Mouse (Mus musculus): ENCODE results near the gene Prr22. TPM values are rescaled to one million over a fixed set of nuclear protein-coding genes. Genes with fewer than 3 reads are reported as not detected.
A peak's percentile ranks its signal among the peaks of the same experiment; 100 is the strongest.

Prr22 gene
- total RNA-seq, 2 experiments from 2014 or later = 0.13 to 0.22 TPM

GRCm38 (mm10) chr17:56758132-56758531, 11.9 kb upstream of the Prr22 start:
- no peak for DNase-seq (ENCODE audit: low spot score)
- intact Hi-C loops (cut with DNase I) = no loop called here

DNA sequence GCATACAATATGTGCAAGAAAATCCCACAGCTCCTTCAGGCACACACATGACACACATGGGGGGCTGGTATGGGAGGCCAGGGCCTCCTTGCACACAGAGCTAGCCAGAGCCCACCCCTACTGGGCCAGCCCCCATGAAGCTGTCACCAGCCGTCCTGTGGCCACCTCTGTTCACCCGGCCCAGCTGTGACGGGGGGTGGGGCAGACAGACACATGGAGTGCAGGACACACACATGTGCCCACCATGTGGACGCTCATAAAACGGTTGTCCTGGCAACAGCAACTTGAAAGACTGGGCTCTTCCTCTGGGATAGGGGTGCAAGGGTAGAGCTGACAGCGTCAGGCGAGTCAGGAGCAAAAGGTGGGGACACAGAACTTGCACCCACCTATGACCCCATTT, 10.8 kb upstream of the Prr22 start:
- intact Hi-C loops (cut with DNase I) = no loop called here
- no peak for DNase-seq (ENCODE audit: low spot score)

DNA sequence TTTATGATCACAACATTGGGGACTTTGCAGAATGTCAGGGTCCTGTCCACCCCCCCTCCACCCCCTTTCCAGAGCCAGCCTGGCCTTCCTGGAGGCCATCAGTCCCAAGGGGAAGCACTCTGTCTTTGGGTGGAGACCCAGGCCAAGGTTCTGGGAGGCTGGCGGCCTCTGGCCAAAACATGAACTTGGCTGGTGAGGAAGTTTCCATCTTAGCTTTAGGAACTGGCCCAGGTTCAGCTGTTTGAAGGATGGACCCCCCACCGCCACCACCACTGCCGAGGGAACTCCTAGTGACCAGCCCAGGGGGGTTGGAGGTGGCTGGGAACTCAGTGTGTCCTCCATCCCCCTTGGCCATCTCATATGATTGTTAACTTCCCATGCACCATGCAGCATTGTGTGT, 9.0 kb upstream of the Prr22 start:
- no peak for DNase-seq (ENCODE audit: low spot score)
- intact Hi-C loops (cut with DNase I) = loop anchor here (5.0 kb wide), 1 partner anchor 154 kb away; the partner anchor contains the start of gene 2410015M20Rik

DNA sequence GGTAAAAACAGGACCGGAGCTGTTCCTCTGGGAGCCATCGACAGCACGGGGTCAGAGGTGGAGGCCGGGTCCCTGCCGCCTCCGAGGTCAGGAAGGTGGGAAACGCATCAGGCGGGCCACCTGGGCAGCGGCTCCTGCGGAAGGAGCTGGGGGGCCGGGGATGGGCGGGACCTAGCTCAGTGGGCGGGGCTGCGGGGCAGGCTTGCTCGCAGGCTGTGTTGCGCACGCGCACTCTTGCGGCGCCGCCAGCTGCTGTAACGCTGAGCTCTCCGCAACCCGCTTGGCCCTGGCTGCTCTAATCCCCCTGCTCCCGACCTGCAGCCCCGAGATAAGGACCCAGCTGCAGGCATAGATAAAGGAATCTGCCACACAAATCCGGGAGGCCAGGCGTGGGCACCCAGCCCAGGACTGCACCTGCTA, 8.0 kb upstream of the Prr22 start:
- DNase-seq (ENCODE audit: low spot score) = peak; percentile 69
- intact Hi-C loops (cut with DNase I) = loop anchor here (5.0 kb wide), 1 partner anchor 155 kb away; the partner anchor contains the start of gene 2410015M20Rik

DNA sequence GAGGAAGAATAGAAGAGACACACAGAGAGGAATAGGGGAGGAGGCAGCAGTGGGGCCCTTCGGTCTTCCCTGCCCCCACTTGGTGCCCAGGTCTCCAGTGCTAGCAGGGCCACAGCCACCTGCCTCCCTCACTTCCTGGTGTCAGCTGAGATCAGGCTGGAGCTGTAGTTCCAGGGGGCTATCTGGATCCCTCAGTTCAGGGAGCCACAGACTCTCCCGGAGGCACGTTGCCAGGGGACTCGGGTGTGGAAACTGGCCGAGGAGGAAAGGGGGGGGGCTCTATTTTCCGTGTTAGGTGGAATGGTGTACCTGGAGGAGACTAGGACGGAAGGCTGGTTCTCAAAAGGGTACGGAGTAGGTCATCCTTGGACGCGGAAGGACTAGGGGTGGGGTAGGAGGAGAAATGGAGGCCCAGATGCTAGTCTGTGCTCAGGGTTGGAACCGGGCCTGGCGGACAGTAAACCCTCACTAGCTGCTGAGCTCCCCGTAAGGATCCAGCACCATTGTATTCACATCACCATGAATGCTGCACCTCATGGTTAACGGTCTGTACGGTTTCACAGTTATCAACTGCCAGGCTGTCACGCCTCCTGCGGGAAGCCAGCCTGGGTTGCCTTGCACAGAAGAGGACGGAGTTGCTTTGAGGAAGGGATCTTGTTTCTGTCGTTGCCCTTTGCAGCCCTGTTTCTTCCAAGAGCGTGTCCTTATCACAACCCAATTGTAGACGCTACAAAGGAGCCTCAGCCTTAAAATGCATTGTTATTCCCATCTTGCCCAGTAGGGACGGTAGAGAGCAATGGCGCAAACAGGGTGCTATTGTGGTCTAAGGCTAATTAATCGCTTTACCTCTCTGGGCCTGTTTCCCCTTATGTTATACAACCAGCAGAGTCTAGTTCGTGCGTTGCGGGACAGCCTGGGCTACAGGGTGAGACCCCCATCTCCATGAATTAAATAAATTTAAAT, 7.0 kb upstream of the Prr22 start:
- no peak for DNase-seq (ENCODE audit: low spot score)
- intact Hi-C loops (cut with DNase I) = loop anchor here (5.0 kb wide), 1 partner anchor 156 kb away; the partner anchor contains the start of gene 2410015M20Rik

DNA sequence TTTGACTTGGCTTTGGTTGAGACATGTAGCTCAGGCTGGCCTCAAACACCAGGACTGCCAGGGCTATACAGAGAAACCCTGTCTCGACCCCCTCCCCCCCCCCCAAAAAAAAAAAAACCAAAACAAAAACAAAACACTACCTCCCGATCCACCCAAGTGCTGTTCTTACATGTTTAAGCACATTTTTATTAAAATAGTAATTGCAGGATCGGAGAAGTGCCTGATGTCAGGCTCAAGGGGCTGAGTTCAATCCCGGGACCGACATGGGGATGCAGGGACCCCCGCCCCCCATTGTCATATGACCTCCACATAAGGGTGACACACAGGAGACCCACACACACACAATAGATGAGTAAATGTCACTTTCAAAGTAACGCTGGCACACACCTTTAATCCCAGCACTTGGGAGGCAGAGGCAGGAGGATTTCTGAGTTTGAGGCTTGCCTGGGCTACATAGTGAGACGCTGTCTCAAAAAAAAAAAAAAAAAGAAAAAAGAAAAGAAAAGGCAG, 6.3 kb upstream of the Prr22 start:
- intact Hi-C loops (cut with DNase I) = loop anchor here (5.0 kb wide), 1 partner anchor 156 kb away; the partner anchor contains the start of gene 2410015M20Rik
- DNase-seq (ENCODE audit: low spot score) = no peak

GRCm38 (mm10) chr17:56764474-56765354, 5.3 kb upstream of the Prr22 start, which contains the start of gene Dus3l:
TSS of gene Dus3l (plus strand) at chr17:56764757.
- intact Hi-C loops (cut with DNase I) = loop anchor here (5.0 kb wide), 2 partner anchors 68 to 157 kb away; partner anchors contain the start of genes 2410015M20Rik and Rfx2
- DNase-seq (ENCODE audit: low spot score) = peak; percentile 79

DNA sequence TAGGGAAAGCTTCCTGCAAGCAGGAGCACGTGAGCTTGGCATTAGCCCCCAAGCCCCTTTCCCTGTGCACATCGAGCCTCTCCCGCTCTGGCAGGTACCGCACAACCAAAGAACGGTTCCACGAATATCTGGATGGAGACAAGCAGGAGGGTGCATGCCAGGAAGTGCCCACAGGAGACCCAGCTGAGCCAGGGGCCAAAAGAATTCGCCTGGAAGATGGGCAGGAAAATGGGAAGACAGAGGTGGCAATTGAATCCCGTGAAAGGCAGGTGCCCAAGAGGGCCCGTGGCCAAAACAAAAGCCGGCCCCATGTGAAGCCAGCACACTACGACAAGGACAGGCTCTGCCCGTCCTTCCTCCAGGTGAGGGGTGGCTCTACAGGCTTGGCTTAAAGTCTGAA, 4.6 kb upstream of the Prr22 start:
- intact Hi-C loops (cut with DNase I) = loop anchor here (5.0 kb wide), 1 partner anchor 67 kb away; the partner anchor contains the start of gene Rfx2
- no peak for DNase-seq (ENCODE audit: low spot score)

GRCm38 (mm10) chr17:56766631-56767405, 3.2 kb upstream of the Prr22 start:
- no peak for DNase-seq (ENCODE audit: low spot score)
- intact Hi-C loops (cut with DNase I) = loop anchor here (5.0 kb wide), 1 partner anchor 65 kb away; the partner anchor contains the start of gene Rfx2

- no peak for DNase-seq (ENCODE audit: low spot score)
- intact Hi-C loops (cut with DNase I) = loop anchor here (5.0 kb wide), 1 partner anchor 65 kb away; the partner anchor contains the start of gene Rfx2
Observed at GRCm38 (mm10) chr17:56767531-56768135, 2.4 kb upstream of the Prr22 start.

DNA sequence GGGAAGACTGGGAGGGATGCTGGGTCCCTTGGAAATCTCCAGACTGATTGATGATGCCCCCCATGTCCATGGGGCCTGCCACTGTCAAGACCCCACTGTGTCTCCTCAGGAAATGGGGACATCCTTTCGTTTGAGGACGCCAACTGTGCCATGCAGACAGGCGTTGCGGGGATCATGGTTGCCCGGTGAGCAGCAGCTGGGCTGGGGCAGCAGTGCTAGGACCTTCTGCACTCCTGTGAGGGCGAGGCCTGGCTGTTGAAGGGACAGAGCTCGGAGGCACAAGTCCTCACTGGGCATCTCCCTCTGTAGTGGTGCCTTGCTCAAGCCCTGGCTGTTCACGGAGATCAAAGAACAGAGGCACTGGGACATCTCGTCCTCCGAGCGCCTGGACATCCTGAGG, 1.1 kb upstream of the Prr22 start:
- intact Hi-C loops (cut with DNase I) = loop anchor here (5.0 kb wide), 1 partner anchor 63 kb away; the partner anchor contains the start of gene Rfx2
- DNase-seq (ENCODE audit: low spot score) = no peak

DNA sequence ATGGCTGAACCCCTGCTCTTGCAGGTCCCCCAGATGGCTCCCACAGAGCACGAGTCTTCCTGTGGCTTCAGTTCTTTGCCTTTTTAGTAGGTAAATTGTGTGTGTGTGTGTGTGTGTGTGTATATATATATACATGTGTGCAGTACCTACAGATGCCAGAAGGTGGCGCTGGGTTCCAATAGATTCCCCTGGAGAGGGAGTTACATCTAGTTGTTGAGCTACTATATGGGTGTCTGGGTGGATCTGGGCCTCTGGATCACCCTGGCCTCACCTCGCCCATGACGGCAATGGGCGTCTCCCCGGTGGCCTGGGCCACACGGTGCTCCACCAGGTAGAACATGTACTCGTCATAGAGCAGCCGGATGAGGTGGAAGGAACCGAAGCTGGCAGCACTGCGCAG, 7.5 kb downstream of the Prr22 start:
- DNase-seq (ENCODE audit: low spot score) = no peak
- intact Hi-C loops (cut with DNase I) = no loop called here

DNA sequence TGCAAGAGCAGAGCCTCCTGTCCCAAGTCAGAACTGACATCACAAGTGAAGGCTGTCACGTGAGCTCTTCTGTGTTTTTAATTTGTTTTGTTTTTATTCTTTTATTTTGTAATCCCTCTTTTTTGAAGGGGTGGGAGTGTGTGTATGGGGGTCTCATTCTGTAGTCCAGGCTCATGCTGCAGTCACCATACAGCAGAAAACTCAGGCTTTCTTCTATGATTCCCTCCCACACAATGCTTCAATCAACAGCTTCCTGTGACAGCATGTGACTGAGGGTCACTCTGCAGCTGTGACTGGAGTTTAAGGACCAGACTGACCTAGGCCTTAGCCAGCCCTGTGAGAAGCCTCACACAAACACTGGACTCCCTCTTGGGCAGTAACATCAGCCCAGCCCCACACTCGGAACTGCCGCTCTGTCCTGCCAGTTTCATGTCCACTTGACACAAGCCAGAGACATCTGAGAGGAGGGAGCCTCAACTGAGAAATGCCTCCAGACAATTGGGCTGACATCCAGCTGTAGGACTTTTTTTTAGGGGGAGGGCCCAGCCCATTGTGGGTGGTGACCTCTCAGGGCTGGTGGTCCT, 8.8 kb downstream of the Prr22 start:
- DNase-seq (ENCODE audit: low spot score) = no peak

DNA sequence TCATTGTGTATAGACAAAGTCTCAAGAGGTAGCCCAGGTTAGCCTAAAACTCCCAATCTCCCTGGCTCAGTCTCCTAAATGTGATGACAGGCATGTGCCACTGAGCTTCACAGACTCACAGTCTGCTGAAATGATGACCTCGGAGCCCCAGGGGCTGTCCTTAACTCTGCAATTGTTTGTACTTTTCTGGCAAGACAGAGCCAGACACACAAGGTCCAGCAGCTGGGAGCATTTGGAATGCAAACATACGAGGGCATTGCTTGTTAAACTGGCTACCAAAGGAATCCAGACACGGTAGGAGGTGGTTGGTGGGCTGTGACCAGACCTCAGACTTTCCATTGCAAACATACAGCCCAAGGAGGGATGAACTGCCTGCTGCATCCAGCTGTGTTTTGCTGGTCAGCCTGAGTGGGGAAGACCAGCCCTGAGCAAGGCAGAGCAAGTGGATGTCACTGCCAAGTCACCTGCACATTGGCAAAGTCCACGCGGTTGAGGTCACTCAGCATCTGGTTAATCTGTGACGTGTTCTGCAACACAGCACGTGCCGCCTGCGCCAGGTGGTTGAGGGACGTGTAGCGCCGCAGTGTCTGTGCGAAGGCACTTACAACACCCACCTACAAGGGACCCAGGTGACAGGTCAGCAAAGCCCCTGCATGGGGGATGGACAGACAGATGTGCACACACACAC, 10.4 kb downstream of the Prr22 start:
- intact Hi-C loops (cut with DNase I) = no loop called here
- DNase-seq (ENCODE audit: low spot score) = no peak

More for the DNA sequence above, 8.8 kb downstream of the Prr22 start:
- intact Hi-C loops (cut with DNase I) = no loop called here

- intact Hi-C loops (cut with DNase I) = no loop called here
- no peak for DNase-seq (ENCODE audit: low spot score)
Observed at GRCm38 (mm10) chr17:56788886-56789285, 18.8 kb downstream of the Prr22 start.

GRCm38 (mm10) chr17:56789286-56789685, 19.2 kb downstream of the Prr22 start:
- intact Hi-C loops (cut with DNase I) = no loop called here
- DNase-seq (ENCODE audit: low spot score) = no peak

DNA sequence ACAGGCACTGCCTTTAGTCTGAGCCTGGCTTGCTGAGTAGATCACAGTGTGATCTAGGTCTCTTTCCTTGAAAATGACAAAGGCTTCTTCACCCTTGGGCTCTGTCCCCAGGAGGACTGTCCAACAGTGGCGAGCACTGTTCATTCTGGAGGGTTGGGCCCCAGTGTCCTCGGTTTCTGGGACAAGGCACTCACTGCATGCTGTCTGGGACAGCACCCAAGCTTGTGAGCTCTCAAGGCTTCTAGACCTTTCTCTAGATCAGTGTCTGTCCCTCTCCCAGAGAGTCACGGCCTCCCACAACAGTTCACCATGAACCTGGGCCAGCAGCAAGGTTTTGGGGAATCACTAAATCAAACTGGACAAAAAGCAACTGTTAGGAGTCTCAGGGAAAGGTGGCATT, 22.5 kb downstream of the Prr22 start:
- intact Hi-C loops (cut with DNase I) = no loop called here
- DNase-seq (ENCODE audit: low spot score) = no peak

Data from heart, postnatal 25 days (tissue).